Mouse (Mus musculus): ENCODE measurements around the gene Styxl1.

GRCm38 (mm10) chr5:135709716-135710115 lies 68.5 kb downstream of the Styxl1 start:
- TF ChIP-seq CTCF (IDR thresholded peaks at IDR 0.05 in 2 of 3, conservative IDR thresholded peaks at IDR 0.05 in 1 of 3; ENCODE audit: control insufficient read depth in 1 of 3, insufficient read depth in 1 of 3, low read depth in 2 of 3, low read length in 3 of 3, poor library complexity in 1 of 3, severe bottlenecking in 1 of 3) (no peak), POLR2A (IDR thresholded peaks at IDR 0.05; ENCODE audit: control insufficient read depth in 1 of 2, insufficient read depth in 1 of 2, low read depth in 1 of 2, low read length in 2 of 2, poor library complexity in 1 of 2) (no peak), ZMIZ1 (IDR thresholded peaks at IDR 0.05; ENCODE audit: low read depth, low read length) (no peak)

Measured in MEL (cell line).